Comparison of ENCODE assay signal across 8 mouse cellular contexts in the genomic region with DNA sequence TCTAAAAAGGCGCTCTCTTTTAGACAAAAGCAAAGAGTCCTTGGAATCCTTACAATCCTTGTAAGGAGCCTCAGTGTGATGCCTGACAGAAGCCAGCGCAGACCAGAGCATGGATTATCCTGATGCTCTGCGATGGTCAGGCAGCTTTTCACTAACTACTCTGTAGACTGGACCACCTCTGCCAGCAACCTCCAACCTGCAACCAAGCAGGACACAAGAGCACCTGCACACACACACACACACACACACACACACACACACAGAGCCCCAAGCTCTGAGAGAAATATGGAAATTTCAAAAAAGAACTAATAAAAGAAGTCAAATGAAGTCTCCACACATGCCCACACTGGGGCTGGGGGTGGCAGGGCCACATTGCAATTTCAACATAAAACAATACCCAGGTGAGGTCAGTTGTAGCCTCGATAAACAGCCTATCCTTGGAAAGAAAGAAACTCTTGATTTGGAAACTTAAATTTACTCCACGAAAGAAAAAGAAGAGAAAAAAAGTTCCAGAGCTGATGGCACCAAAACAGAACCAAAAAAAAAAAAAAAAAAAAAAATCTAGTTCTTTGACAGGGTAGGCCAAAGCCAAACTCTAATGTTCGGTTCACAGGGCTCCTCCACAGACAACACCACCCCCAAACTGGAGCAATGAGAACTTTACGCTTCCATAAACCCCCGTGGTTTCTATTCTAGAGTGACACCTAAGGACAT. TPM values are rescaled to one million over a fixed set of nuclear protein-coding genes. Genes with fewer than 3 reads are reported as not detected.
A peak's percentile ranks its signal among the peaks of the same experiment; 100 is the strongest.
DNase-seq lines count a peak whose midpoint lies in the region; ATAC-seq and TF ChIP-seq lines count a peak whose summit lies in the region.

No protein-coding gene starts in this region.

- peak overlapping the region; percentile 91 for H3K4me3 ChIP-seq in cerebellum, adult 2 months (replicated peaks; ENCODE audit: insufficient read depth, low read depth, low read length)
- peak overlapping the region; percentile 92 for H3K4me3 ChIP-seq in lung, postnatal 0 days (ENCODE audit: low read depth, low read length)
- H3K4me3 ChIP-seq in limb, embryonic 10.5 days = peak overlapping the region; percentile 89
- peak overlapping the region; percentile 90 for H3K4me3 ChIP-seq in small intestine, adult 2 months (ENCODE audit: low read depth, low read length)

- no peaks in the 10 kb centered on the region for H3K27me3 ChIP-seq in cerebellum, adult 2 months (ENCODE audit: control insufficient read depth, insufficient read depth, low read length)
- H3K27me3 ChIP-seq in lung, postnatal 0 days (replicated peaks; ENCODE audit: insufficient read depth, low read length) = no peaks in the 10 kb centered on the region
- no peaks in the 10 kb centered on the region for H3K27me3 ChIP-seq in limb, embryonic 10.5 days (ENCODE audit: low read depth, poor library complexity, severe bottlenecking)
- no peaks in the 10 kb centered on the region for H3K27me3 ChIP-seq in small intestine, adult 2 months (ENCODE audit: control insufficient read depth, insufficient read depth, low read length)

- H3K4me2 ChIP-seq in lung, postnatal 0 days (replicated peaks; ENCODE audit: low read depth, low read length) = peak overlapping the region; percentile 87

- peak overlapping the region; percentile 86; the same call in 1 of the 2 replicates for H3K27ac ChIP-seq in cerebellum, adult 2 months (ENCODE audit: insufficient read depth, low read length)
- peak overlapping the region; percentile 100 for H3K27ac ChIP-seq in lung, postnatal 0 days (ENCODE audit: low read length)
- H3K27ac ChIP-seq in limb, embryonic 10.5 days = peak overlapping the region; percentile 100
- peak overlapping the region; percentile 84 for H3K27ac ChIP-seq in small intestine, adult 2 months (ENCODE audit: insufficient read depth, low read depth, low read length)

- no peak for DNase-seq in cerebellum, adult 2 months
- no peak for DNase-seq in cerebellum, adult 8-10 months
- peak; percentile 13 for DNase-seq in lung, postnatal 0 days (ENCODE audit: low spot score)
- no peak for DNase-seq in lung, postnatal 10 days
- no peak for DNase-seq in limb, embryonic 10.5 days (ENCODE audit: low spot score)
- no peak for DNase-seq in thymus, postnatal 25 days
- DNase-seq in Muller cell, postnatal 12 days (ENCODE audit: inconsistent ontology term) = no peak

- H3K9me3 ChIP-seq in lung, postnatal 0 days (ENCODE audit: low read length) = no peaks in the 10 kb centered on the region
- H3K9me3 ChIP-seq in limb, embryonic 10.5 days (replicated peaks) = no peaks in the 10 kb centered on the region

- H3K36me3 ChIP-seq in lung, postnatal 0 days (ENCODE audit: insufficient read depth, low read length) = no peaks in the 10 kb centered on the region
- peaks cover 9% of the 10 kb centered on the region; the same call in 1 of the 2 replicates for H3K36me3 ChIP-seq in limb, embryonic 10.5 days
- 0 out of 2 replicates have a peak, but pooled peaks cover 1% of the 10 kb centered on the region for H3K36me3 ChIP-seq in small intestine, adult 2 months (ENCODE audit: control insufficient read depth, insufficient read depth, low read length)

- TF ChIP-seq EP300 in lung, postnatal 0 days (IDR thresholded peaks at IDR 0.05) = no peak

- H3K4me1 ChIP-seq in cerebellum, adult 2 months (ENCODE audit: control insufficient read depth, insufficient read depth, low read length) = peaks cover 5% of the 10 kb centered on the region
- peaks cover 7% of the 10 kb centered on the region; the same call in 1 of the 2 replicates for H3K4me1 ChIP-seq in lung, postnatal 0 days (ENCODE audit: insufficient read depth, low read depth, low read length)
- H3K4me1 ChIP-seq in limb, embryonic 10.5 days = peaks cover 35% of the 10 kb centered on the region
- peaks cover 6% of the 10 kb centered on the region; the same call in 1 of the 2 replicates for H3K4me1 ChIP-seq in small intestine, adult 2 months (ENCODE audit: control insufficient read depth, insufficient read depth, insufficient read length, low read length)

- no peak for TF ChIP-seq CTCF in cerebellum, adult 2 months (IDR thresholded peaks at IDR 0.05; ENCODE audit: borderline replicate concordance, insufficient read depth, low read depth, low read length)
- TF ChIP-seq CTCF in lung, postnatal 0 days (IDR thresholded peaks at IDR 0.05) = no peak
- TF ChIP-seq CTCF in small intestine, adult 2 months (IDR thresholded peaks at IDR 0.05; ENCODE audit: extremely low read depth, insufficient read length, insufficient replicate concordance, low read depth, low read length) = no peak

- peak overlapping the region; percentile 100 for H3K9ac ChIP-seq in lung, postnatal 0 days (replicated peaks; ENCODE audit: low read depth)

- WGBS in cerebellum, adult 2 months = 27% methylated on average over 8 of the region's 8 CpGs
- 43% methylated on average over 8 of the region's 8 CpGs for WGBS in lung, postnatal 0 days
- 54% methylated on average over 8 of the region's 8 CpGs for WGBS in limb, embryonic 10.5 days
- 27% methylated on average over 8 of the region's 8 CpGs for WGBS in small intestine, adult 2 months

- ATAC-seq in lung, postnatal 0 days = no peak

- no peak for TF ChIP-seq POLR2A in cerebellum, adult 2 months (IDR thresholded peaks at IDR 0.05; ENCODE audit: borderline replicate concordance, insufficient read depth, low read length)
- no peak for TF ChIP-seq POLR2A in small intestine, adult 2 months (IDR thresholded peaks at IDR 0.05; ENCODE audit: low read depth, low read length)

RNA-seq across cellular contexts. Expression of gene Ino80d, which starts 2.2 kb away (rescaled TPM):
- polyA plus RNA-seq in cerebellum, adult 2 months (2012; rRNA removed) = 10.2 and 10.6 TPM in 2 replicates
- 7.5 and 10.4 TPM in 2 replicates for polyA plus RNA-seq in lung, postnatal 0 days (2015; fragmentation: Nextera tagmentation; extraction: Ambion mirVana)
- 10.0 and 11.2 TPM in 2 replicates for polyA plus RNA-seq in limb, embryonic 10.5 days (2016; fragmentation: Nextera tagmentation; extraction: Ambion mirVana)
- polyA plus RNA-seq in small intestine, adult 2 months (2012; rRNA removed) = 6.0 and 11.5 TPM in 2 replicates
